Mouse (Mus musculus) yolk sac, embryonic 10.5 days (tissue): ENCODE data around the gene Lce3b.

Experiments
- DNase-seq: peaks from one replicate; pipeline ENCODE4 v3.0.0-alpha.2; 2017; ENCODE audit warnings: low spot score

The Lce3b gene

DNA sequence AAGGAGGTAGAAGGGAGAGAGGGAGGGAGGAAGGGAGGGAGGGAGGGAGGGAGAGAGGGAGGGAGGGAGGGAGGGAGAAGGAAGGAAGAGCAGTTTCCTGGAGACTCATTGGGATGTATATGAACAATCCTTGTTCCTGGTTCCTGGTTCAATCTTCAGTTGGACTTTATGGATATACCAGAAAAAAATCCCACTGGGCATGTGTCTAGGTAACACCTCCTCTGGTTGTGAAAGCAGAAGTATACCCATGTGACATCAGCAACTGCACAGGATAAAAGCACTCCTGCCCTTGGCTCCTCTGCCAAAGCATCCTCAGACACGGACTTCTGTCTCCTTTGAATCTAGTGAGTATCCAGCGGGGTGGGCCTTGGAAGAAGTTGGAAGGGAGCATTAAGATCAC, at the start of gene Lce3b:
Lce3b (plus strand) TSS at position 301 of the 400 bp plus-strand sequence.
- no peak for DNase-seq

DNA sequence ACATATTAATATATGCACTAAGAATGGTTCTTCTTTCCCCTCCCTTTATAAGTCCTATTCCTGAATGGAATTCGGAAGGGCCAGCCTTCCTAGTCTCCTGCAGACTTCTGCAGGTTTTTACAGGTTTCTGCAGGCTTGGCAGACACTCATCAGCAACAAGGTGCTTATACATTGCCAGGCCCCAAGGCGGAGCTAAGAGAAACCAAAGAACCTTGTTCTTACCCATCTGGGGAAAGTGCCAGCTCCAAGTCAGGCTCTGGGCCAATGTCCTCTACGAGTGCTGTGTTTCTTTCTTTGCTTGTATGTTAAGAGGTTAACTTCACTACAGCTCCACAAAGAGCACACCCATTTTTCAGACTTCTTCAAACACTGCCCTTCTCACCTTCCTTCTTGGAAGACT, 38.7 kb upstream of the Lce3b start:
- DNase-seq, result no peak

DNA sequence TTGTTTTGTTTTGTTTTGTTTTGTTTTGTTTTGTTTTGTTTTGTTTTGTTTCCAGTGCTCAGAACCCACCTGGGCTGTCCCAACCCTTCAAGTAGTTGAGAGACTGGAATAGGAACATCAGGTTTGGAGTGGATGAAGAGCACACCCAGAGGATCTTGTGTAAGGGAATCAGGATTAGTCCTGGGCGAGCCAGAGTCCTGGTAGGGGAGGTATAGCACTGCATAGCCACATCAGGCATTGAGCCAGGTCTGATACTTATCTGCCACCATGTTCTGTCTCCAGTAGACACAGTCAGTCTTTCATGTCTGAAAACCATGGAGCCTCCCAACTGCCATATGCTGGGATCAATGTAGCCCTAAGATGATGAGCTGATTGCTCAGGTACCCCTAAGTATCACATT, 38.3 kb upstream of the Lce3b start:
- DNase-seq, result no peak

DNA sequence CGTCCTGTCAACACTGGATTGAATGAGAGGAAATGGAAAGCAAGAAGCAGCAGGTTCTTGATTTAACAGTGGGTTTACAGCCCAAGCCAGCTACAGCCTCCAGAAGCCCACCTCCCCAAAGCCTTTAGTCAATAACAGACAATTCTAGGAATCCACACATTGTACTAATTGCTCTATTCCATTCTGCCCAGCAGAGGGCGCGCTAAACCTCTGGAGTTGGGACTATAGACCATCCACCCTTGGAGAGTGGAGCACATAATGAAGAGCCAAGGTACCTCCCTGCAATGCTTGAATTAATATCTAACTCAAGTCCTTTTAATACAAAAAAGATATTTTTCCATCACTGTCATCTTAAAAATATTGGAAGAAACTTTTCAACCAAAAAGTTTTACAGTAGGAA, 29.8 kb upstream of the Lce3b start:
- no peak for DNase-seq

DNA sequence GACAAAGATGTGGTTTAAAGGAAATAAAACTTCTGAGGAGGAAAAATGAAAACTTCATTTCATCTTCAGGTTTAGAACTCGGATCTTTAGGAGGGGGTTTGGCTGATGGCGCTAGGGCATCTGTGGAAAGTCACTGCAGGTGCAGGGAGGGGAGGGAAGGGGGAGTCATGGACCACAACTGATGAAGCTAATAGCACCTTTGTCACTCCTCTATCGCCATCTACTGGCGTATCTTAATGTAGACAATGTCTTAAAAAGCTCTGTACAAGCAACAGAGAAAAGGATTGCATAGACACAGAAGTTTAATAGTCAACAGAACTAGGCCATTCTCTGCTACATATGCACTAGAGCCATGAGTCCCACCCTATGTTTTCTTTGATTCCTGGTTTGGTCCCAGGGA, 29.1 kb upstream of the Lce3b start:
- DNase-seq, result no peak

DNA sequence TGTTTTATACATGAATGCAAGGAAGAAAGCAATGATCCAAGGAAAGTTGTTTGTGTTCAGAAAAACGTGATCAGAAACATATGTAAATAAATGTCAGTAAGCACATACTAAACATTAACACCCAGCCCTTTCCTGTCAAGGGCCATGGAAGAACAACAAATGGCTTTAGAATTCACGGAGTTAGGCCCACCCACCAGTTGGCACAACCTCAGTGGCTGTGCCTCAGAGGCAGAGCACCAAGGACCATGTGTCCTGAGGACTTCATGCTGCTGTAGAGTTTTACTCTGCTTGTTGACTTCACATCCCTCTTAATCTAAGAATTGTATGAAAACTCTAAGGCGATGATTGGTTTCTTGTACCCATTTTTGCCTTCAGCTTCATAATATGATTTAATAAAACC, 27.6 kb upstream of the Lce3b start:
- DNase-seq, result no peak

DNA sequence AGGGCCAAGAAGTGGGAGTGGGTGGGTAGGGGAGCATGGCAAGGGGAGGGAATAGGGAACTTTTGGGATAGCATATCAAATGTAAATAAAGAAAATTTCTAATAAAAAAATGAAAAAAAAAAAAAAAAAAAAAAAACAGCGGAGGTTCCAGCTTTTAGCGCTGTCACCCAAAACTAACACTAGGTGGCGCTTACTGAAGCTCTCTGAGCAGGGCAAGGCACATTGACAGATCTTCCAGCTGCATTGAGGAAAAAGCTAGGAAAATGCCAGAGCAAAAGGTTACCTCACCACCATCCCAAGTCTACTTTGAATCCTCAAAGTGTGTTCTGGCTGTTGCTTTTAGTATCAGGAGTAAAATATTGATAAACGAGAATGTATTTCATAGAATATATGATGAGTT, 25.2 kb upstream of the Lce3b start:
- DNase-seq, result no peak

DNA sequence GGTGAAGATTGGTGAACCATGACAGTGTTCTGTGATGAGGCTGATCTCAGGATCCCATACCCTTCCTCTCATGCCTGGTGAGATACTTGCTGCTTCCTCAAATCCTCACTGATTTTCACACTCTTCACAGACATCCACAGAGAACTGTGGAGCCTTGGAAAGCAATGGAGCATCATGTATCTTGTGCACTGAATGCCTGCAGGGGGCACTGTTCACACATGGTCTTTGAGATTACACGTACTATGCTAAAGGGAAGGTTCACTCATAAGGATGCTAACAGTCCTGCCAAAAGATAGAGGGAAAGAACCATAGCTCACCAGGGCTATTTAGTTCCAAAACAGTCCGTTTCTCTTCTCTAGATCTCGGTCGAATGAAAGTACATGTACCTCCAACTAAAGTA, 12.4 kb upstream of the Lce3b start:
- no peak for DNase-seq

DNA sequence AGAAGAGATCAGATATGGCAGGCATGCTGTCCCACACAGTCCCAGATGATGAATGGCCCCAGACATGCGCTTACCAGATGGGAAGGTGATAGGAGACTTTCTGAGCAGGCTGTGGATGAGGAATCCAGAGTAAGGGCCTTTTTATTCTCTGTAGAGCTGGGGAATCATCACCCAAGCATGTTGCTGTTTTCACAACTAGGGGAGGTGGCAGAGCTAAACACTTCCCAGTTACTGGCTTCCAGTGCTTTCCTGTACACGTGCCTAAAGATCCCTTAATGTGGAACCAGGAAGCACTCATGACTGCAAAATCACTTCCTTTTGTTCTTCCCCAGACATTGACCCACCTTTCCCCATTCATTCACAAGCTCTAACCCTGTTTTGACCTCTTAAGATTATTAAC, 6.6 kb upstream of the Lce3b start, which contains the start of gene Lce3a:
Lce3a (minus strand) TSS at position 101 of the 400 bp plus-strand sequence.
- DNase-seq, result no peak

DNA sequence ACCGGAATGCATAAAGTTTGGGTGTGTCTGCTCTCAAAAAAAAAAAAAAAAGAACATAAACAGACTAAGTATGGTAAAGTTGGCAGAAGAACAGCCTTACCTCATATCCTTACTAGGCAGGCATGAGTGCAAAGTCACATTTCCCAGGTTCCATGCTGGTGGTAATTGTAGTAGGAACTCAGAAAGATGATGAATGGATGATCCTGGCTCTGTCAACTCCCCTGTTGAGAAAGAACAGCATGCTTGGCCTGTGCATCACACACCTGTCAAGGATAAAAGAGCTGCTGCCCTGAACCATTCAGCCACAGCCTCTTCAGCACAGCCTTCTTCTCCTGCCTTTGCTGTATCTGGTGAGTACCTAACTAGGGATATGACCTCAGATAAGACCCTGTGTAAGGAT, 11.4 kb downstream of the Lce3b start, which contains the start of gene Lce3c:
Lce3c (plus strand) TSS at position 301 of the 400 bp plus-strand sequence.
- DNase-seq, result no peak

DNA sequence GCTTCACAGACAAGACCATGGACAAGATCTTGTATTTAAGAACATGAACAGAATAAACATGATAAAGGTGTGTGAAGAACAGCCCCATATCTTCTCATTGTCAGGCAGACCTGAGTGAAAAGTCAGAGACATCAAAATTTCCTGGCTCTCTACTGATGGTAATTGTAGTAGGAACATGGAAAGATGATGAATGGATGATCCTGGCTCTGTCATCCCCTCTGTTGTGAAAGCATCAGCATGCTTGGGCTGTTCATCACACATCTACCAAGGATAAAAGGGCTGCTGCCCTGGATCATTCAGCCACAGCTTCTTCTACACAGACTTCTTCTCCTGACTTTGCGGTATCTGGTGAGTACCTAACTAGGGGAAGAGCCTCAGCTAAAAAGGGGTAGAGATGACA, 24.3 kb downstream of the Lce3b start, which contains the start of gene Lce3d:
Lce3d (plus strand) TSS at position 301 of the 400 bp plus-strand sequence.
- no peak for DNase-seq

DNA sequence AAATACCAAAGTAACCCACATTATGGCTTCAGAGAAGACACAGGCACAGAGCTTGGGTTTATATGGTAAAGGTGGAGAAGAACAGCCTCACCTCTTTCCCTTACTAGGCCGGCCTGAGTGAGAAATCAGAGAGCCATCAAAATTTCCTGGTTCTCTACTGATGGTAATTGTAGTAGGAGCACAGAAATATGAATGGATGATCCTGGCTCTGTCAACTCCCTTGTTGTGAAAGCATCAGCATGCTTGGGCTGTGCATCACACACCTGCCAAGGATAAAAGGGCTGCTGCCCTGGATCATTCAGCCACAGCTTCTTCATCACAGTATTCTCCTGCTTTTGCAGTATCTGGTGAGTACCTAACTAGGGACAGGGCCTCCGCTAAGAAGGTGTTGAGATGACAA, 34.0 kb downstream of the Lce3b start, which contains the start of gene Lce3e:
Lce3e (plus strand) TSS at position 301 of the 400 bp plus-strand sequence.
- no peak for DNase-seq

DNA sequence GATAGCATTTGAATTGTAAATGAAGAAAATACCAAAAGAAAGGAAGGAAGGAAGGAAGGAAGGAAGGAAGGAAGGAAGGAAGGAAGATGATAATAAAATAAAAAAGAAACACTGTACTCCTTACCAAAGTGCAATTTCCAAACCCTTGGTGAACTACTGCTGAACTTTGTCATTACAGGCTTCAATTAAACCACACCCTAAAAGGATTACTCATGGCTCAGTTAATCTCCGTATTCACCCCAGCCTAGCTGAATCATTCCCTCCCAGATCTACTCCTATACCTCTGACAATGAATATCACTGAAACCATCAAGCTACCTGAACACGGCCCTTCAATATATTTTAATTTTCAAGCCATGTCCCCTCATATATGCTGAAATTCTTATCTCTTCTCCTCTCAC, 45.7 kb downstream of the Lce3b start:
- no peak for DNase-seq
